Mouse (Mus musculus) A20 (cell line): ENCODE measurements around the gene Olfr716.
"Not testable (repeated sequence)": the region's sequence is repeated elsewhere in the genome, so short reads cannot be mapped to it uniquely, and the experiment has no call there.

Experiments used
- DNase-seq: peaks from one replicate; pipeline ENCODE4 v3.0.0-alpha.2; 2011; ENCODE audit warnings: low read depth, low spot score

Gene Olfr716

GRCm38 (mm10) chr7:107138027-107138426 is at the start of gene Olfr716:
Olfr716 (plus strand) TSS chr7:107138327.
- not testable (repeated sequence) for DNase-seq

GRCm38 (mm10) chr7:107092920-107093319 is 45.2 kb upstream of the Olfr716 start, which contains the start of gene Olfr17:
Olfr17 (plus strand) TSS chr7:107093220.
- no peak for DNase-seq

- DNase-seq: not testable (repeated sequence)
These were observed 27.9 kb upstream of the Olfr716 start, which contains the start of gene Olfr715b for GRCm38 (mm10) chr7:107110269-107110668. Olfr715b (minus strand) TSS chr7:107110369.

- not testable (repeated sequence) for DNase-seq
These were observed 7.1 kb upstream of the Olfr716 start, which contains the start of gene Olfr715 for GRCm38 (mm10) chr7:107130983-107131382. Olfr715 (minus strand) TSS chr7:107131083.

GRCm38 (mm10) chr7:107166690-107167089 is 28.6 kb downstream of the Olfr716 start, which contains the start of gene Nlrp14:
Nlrp14 (plus strand) TSS chr7:107166990.
- no peak for DNase-seq

- DNase-seq: no peak
These were observed 42.3 kb downstream of the Olfr716 start for GRCm38 (mm10) chr7:107180406-107180805.
